Mouse (Mus musculus) G1E (cell line): ENCODE data around the gene Pfkfb3.

ENCODE experiments used
- CTCF ChIP-seq: IDR thresholded peaks from 2 replicates; pipeline ENCODE4 v1.5.1; 2012; ENCODE audit warnings: low read depth, low read length, inconsistent platforms, mixed read lengths
- GATA2 ChIP-seq: IDR thresholded peaks from 2 replicates; pipeline ENCODE4 v1.6.1; 2012; ENCODE audit warnings: low read depth, low read length, inconsistent platforms, borderline replicate concordance

DNA sequence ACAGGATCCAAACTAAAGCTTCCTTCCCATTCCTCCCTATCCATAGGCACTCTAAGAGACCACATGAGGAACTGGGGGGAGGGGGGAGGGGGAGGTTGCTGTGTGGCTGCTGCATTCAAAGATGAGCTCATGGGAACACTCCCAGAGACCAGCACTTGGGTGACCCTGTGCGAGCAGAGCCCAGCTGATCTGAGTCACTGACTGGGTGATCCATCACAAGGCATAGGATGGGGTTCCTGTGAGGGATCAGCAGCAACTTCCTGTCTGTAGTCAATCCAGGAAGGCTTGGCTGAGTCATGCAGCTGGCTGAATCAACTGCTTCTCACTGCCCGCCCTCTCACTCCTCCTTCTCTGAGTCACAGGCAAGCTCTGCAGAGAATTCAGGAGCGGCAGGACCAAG is 124.3 kb downstream of the Pfkfb3 start:
- TF ChIP-seq CTCF (no peak), GATA2 (no peak)
